Mouse (Mus musculus) heart, postnatal 0 days (tissue): ENCODE data around the gene 6430548M08Rik.

Experiments
- CTCF ChIP-seq: IDR thresholded peaks from 2 replicates; pipeline ENCODE4 v1.5.1; 2016; ENCODE audit warnings: antibody characterized with exemption, control low read depth, low read depth
- EP300 ChIP-seq: IDR thresholded peaks from 2 replicates; pipeline ENCODE4 v1.6.1; 2016; ENCODE audit warnings: antibody characterized with exemption, low read depth

- TF ChIP-seq EP300 (peak; percentile 58; the same call in 1 of the 2 replicates), CTCF (no peak)
Observed at GRCm38 (mm10) chr8:120126357-120127161, 12.6 kb downstream of the 6430548M08Rik start.
